Mouse (Mus musculus) ES-E14 (cell line): ENCODE measurements around the gene Mamdc2. TPM values are rescaled to one million over a fixed set of nuclear protein-coding genes. Genes with fewer than 3 reads are reported as not detected.
A peak's percentile ranks its signal among the peaks of the same experiment; 100 is the strongest.

ENCODE experiments used
- DNase-seq: peaks from one replicate; pipeline ENCODE4 v3.0.0-alpha.2; 2013; ENCODE audit warnings: low read depth, low spot score
- H3K27ac ChIP-seq: 2 replicates; pipeline ENCODE4 v1.5.1; 2012; ENCODE audit warnings: low read depth, mild to moderate bottlenecking, low read length, moderate library complexity, mixed read lengths; ENCODE audit not compliant: poor library complexity, insufficient read depth, severe bottlenecking
- H3K36me3 ChIP-seq: 2 replicates; pipeline ENCODE4 v1.6.1; 2012; ENCODE audit warnings: mild to moderate bottlenecking, low read length, moderate library complexity, mixed read lengths; ENCODE audit not compliant: control insufficient read depth, poor library complexity, insufficient read depth, severe bottlenecking
- H3K4me1 ChIP-seq, 2 experiments: fragments of 150-350 bp in 1 of 2; sonication (generic) in 1 of 2; 2 replicates each; pipeline ENCODE4 v1.6.1; 2012; ENCODE audit warnings: low read length in 2 of 2, mild to moderate bottlenecking in 1 of 2, mixed read lengths in 1 of 2; ENCODE audit not compliant: control insufficient read depth in 2 of 2, insufficient read depth in 2 of 2, poor library complexity in 1 of 2
- H3K4me3 ChIP-seq, 2 experiments: fragments of 150-350 bp in 1 of 2; sonication (generic) in 1 of 2; 2 replicates each; pipeline ENCODE4 v1.5.1; 2012; ENCODE audit warnings: low read length in 2 of 2, low read depth in 1 of 2, mild to moderate bottlenecking in 1 of 2, mixed read lengths in 1 of 2; ENCODE audit not compliant: insufficient read depth in 1 of 2, poor library complexity in 1 of 2, severe bottlenecking in 1 of 2
- H3K9ac ChIP-seq: 2 replicates; pipeline ENCODE4 v1.6.1; 2012; ENCODE audit warnings: low read depth, mild to moderate bottlenecking, low read length, mixed read lengths; ENCODE audit not compliant: poor library complexity, insufficient read depth, severe bottlenecking
- H3K9me3 ChIP-seq: fragments of 150-350 bp; sonication (generic); 2 replicates; pipeline ENCODE4 v1.6.1; 2012; ENCODE audit warnings: low read depth, mild to moderate bottlenecking, low read length; ENCODE audit not compliant: control insufficient read depth, insufficient read depth
- CHD2 ChIP-seq: IDR thresholded peaks from 2 replicates; pipeline ENCODE4 v1.6.1; 2014; ENCODE audit warnings: mild to moderate bottlenecking, low read depth, low read length, inconsistent platforms
- HCFC1 ChIP-seq: IDR thresholded peaks from 2 replicates; pipeline ENCODE4 v1.6.1; 2012; ENCODE audit warnings: low read length, inconsistent platforms, borderline replicate concordance; ENCODE audit not compliant: insufficient read depth
- MAFK ChIP-seq: IDR thresholded peaks from 2 replicates; pipeline ENCODE4 v1.6.1; 2014; ENCODE audit warnings: mild to moderate bottlenecking, low read depth, low read length, inconsistent platforms; ENCODE audit not compliant: insufficient read depth
- ZC3H11A ChIP-seq: IDR thresholded peaks from 2 replicates; pipeline ENCODE4 v1.6.1; 2012; ENCODE audit warnings: low read depth, mild to moderate bottlenecking, inconsistent platforms, low read length, borderline replicate concordance
- ZNF384 ChIP-seq: IDR thresholded peaks from 2 replicates; pipeline ENCODE4 v1.6.1; 2012; ENCODE audit warnings: low read depth, low read length, inconsistent platforms
- in situ Hi-C, 2 experiments: fragments of 600-800 bp; cut with MboI; formaldehyde crosslinking; loops; one replicate each; pipeline ENCODE4 v1.15.1; 2025; ENCODE audit warnings: low sequenced_read_pairs in 2 of 2, inconsistent platforms in 1 of 2; ENCODE audit not compliant: unreplicated experiment in 2 of 2
- total RNA-seq: library from RNA; depleted of rRNA; stranded (reverse); fragments of 300-350 nt; gene quantifications from 2 replicates; pipeline ENCODE4 v1.2.3, GENCODE M21; 2012

The Mamdc2 gene
- total RNA-seq, 1 experiment = 0.85 TPM

DNA sequence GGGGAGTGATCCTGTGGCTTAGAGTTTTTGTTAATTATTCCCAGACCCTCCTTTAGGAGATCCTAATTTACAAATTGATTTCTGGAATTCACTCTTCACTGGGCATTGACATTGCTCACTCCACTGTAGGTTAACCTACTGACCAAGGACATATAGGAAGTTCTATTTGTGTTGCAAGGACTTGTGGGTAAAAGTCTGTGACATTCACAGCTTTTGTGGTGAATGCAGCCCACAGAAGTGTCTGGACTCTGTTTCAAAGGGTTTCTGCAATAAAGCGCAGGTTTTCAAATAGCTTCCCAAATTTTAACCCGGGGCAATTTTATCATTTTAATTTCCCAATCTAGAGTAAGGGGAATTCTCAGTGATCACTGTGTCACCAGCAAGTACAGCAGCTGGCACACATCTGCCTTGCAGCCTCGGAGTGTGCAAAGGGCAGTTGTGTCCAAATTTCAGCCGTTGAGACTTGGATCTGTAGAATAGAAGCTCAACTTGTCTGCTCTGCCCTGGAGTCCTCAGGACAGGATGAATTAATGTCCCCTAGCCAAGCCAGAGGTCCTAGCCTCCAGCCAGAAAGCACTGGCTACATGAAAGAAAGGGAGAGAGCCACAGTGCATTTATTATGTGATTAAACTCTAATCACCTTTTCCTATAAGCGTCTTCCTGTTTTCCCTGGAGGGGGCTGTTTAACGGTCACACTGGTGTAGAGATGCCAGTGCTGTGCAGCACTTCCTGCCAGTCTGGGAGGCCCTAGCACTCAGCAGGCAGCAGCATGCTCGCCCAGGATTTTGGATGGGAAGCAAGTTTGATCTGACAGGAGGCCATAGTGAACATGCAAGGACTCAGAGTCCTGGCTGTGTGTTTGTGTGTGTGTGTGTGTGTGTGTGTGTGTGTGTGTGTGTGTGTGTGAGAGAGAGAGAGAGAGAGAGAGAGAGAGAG is 3.1 kb downstream of the Mamdc2 start:
- no peaks in the 10 kb centered on the region for H3K9me3 ChIP-seq
- TF ChIP-seq HCFC1 = no peak
- no peak for TF ChIP-seq ZC3H11A
- no peak for TF ChIP-seq ZNF384
- TF ChIP-seq MAFK = no peak
- TF ChIP-seq CHD2 = no peak
- no peak for DNase-seq
- H3K36me3 ChIP-seq = no peaks in the 10 kb centered on the region
- peaks cover 0 to 7% of the 10 kb centered on the region in 2 experiments; a peak in 1 of 4 replicates for H3K4me1 ChIP-seq
- H3K27ac ChIP-seq = no peak overlapping the region
- H3K9ac ChIP-seq = no peak overlapping the region
- in situ Hi-C loops = no loop called here
- no peak overlapping the region for H3K4me3 ChIP-seq

DNA sequence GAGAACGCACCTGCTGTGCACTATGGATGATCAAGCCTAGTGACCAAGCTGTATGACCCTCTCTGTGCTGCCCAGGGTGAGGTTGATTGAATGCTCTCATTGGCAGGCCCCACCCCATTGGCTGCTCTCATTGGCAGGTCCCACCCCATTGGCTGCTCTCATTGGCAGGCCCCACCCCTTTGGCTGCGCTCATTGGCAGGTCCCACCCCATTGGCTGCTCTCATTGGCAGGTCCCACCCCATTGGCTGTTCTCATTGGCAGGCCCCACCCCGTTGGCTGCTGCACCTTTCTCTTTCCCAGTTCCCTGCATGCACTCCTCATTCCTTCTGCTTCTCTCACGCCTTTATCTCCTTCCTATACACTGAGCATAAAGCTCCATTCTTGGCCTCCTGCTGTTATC is 12.5 kb downstream of the Mamdc2 start:
- Histone ChIP-seq H3K36me3 (no peaks in the 10 kb centered on the region), H3K9me3 (no peaks in the 10 kb centered on the region), H3K9ac (no peak overlapping the region), H3K4me1 (no peaks in the 10 kb centered on the region), H3K27ac (no peak overlapping the region), H3K4me3 (peak overlapping the region in 1 of 2 experiments; percentile 31; a peak in 2 of 4 replicates)
- TF ChIP-seq ZNF384 = no peak
- no peak for TF ChIP-seq ZC3H11A
- in situ Hi-C loops = no loop called here
- no peak for DNase-seq

DNA sequence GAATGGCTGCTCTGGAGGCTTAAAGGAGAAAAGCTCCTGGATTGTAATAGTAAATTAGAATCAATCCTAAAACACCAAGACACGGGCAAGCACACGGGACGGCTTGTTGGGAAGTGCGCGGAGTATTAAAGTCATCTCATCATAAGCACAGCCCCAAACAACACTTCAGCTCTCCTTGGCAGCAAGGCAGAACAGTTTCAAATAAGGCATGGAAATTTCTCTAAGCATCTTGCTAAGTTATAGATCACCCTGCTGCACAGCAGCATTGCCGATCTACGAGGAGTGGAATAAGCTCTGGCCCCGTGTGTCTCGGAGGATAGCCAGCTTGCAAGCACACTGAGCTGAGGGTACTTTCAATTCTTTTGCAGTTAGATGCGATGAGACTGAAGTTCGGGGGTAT is 13.8 kb downstream of the Mamdc2 start:
- Histone ChIP-seq H3K27ac (no peak overlapping the region), H3K9ac (no peak overlapping the region), H3K9me3 (no peaks in the 10 kb centered on the region), H3K4me3 (no peak overlapping the region), H3K4me1 (no peaks in the 10 kb centered on the region), H3K36me3 (no peaks in the 10 kb centered on the region)
- in situ Hi-C loops = no loop called here
- no peak for DNase-seq
- no peak for TF ChIP-seq HCFC1
- no peak for TF ChIP-seq ZNF384
- no peak for TF ChIP-seq MAFK
- TF ChIP-seq CHD2 = no peak
- no peak for TF ChIP-seq ZC3H11A

- H3K9ac ChIP-seq = no peak overlapping the region
- H3K36me3 ChIP-seq = no peaks in the 10 kb centered on the region
- no peak overlapping the region for H3K4me3 ChIP-seq
- H3K27ac ChIP-seq = no peak overlapping the region
- H3K4me1 ChIP-seq = no peaks in the 10 kb centered on the region
- no peak for DNase-seq
- TF ChIP-seq MAFK (peak; percentile 44; the same call in 1 of the 2 replicates), ZC3H11A (no peak)
- H3K9me3 ChIP-seq = no peaks in the 10 kb centered on the region
- in situ Hi-C loops = no loop called here
Measured at GRCm38 (mm10) chr19:23417668-23418067, 30.6 kb downstream of the Mamdc2 start.

DNA sequence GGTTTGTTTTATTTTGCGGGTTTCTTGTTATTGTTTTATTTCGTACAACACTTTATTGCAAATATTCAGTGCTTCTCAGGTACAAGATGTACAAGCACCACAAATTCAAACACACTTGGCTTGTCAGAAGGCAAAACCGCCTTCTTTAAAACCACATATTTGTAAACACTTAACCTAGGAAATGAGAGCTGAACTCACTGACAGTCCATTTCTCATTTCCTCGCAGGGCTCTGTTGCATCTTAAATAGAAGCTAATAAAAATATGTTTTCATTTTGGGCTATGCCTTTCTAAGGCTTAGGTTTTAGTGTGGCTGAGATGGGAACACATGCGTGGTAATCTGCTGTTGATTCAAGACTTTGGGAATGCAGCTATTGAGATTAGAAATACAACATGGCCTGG is 37.4 kb downstream of the Mamdc2 start:
- no peak for TF ChIP-seq ZC3H11A
- no peak for TF ChIP-seq ZNF384
- TF ChIP-seq MAFK = no peak
- TF ChIP-seq CHD2 = no peak
- no peak for TF ChIP-seq HCFC1
- H3K9ac ChIP-seq = no peak overlapping the region
- DNase-seq = no peak
- H3K4me1 ChIP-seq = no peaks in the 10 kb centered on the region
- in situ Hi-C loops = no loop called here
- no peak overlapping the region for H3K4me3 ChIP-seq
- no peaks in the 10 kb centered on the region for H3K9me3 ChIP-seq
- no peak overlapping the region for H3K27ac ChIP-seq
- no peaks in the 10 kb centered on the region for H3K36me3 ChIP-seq
